Mouse (Mus musculus) adrenal gland (tissue): ENCODE results near the gene Mon2.
"Not testable (repeated sequence)": the region's sequence is repeated elsewhere in the genome, so short reads cannot be mapped to it uniquely, and the experiment has no call there.

Experiments
- intact Hi-C: fragments of 180-260 bp; cut with DNase I; formaldehyde crosslinking; loops from one replicate; pipeline ENCODE4 v1.15.1; 2025
- microRNA-seq, 2 experiments: library from miRNA; unstranded; fragments of <30 nt; microRNA quantifications; one replicate each; pipeline ENCODE4; 2019

Mon2 gene

DNA sequence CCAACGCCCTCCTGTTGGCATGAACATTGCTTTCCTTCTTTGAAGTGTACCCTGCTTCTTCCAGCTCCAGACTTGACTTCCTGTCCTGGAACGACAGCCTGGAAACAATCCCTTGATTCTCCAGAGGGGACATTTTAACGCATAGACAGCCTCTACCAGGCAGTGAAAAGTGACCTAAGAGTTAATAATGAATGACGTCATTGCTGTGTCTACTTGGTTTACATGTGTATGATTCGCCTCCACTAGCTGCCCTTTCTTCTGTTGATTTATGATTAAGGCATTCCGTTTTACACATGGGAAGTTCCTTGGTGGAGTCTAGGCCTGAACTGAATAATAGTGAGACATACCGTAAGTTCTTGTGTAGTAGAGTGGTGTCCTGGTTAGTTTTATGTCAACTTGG is 109.9 kb downstream of the Mon2 start:
- intact Hi-C loops, result no loop called here

DNA sequence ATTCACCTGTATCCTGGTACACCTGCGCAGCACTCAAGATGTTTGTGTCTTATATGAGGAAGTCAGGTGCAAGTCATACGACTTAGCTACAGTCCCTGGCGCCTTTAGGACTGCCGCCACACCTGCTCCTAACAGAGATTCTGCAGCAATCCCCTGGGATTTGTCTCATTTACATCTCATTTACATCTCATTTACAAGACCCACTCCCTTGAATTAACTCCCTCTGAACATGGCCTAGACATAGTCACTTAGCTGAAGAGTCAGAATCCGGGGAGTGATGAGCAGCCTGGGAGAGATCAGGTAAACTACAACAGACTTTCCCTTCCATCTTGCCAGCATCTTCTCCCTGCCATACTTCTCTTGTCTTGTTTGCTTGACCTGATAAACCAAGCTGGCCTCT is 110.7 kb downstream of the Mon2 start:
- intact Hi-C loops, result not testable (repeated sequence)

DNA sequence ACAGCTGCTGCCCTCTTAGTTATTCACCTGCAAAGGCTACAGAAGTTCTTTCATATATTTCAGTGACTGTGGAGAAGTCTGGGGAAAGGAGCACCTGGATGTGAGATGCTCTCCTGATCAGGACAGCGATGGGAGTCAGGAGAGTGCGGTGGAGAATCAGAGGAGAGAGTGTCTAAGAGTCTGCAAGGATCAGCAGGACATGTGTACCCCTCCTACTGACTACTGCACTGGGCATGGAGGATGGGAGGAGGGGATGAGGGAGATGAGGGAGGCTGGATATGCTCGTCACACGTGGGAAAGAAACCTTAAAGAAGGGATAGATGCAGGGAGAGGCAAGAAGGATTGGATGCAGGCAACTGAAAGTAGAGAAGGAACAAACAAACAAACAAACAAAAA is 112.1 kb downstream of the Mon2 start:
- intact Hi-C loops, result no loop called here

DNA sequence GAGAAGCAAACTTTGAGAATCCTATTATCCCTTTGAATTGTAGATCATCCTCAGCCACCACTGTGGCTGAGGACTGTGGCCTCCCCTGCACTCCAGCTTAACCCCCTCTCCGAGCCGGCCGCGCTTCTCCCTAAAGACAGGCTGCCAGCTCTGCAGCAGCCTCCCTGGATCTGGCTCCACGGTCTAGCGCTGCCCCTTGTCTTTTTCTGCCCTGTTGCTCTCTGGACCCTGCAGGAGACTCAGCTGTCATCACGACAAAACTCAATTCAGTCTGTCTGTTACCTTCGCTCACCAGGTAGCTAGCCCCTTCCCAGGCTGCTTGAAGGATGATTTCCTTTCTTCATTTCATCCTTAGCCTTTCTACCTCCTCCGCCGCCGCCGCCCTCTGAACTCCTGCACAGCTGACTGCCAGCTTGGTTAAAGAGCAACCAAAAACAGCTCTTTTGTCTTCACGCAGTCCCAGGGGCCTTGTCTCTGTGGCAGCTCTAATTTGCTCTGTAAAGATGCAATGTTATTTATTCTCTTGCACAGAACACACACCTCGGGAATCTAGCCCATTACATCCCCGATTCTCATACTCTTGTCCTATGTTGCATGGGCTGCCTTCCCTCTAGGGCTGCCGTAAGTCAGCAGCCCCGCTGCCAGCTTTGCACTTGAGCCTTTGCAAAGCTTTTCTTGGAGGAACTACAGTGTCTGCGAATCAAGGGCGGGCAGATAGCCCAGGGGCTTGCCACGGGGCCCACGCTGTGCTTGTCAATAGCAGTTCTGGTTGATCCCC is 112.7 kb downstream of the Mon2 start:
- intact Hi-C loops, result no loop called here

DNA sequence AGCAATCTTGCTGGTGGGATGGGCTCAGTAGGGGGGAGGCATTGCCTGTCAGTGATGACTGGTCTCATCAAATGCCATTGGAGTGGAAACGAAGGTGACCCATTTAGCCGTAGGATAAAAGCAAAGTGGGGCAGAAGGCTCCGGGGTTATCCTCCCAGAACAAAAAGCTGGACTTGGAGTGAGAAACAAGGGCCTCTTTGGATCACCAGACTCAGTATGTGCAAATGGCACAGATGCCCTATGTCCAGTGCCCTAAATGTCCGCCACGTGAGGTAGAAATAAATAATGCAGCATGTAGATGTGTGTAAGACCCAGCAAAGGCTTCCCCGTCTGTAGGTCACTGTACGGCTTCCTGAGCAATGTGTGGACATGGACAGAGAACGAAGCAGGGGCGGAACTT is 113.7 kb downstream of the Mon2 start:
- intact Hi-C loops, result no loop called here

DNA sequence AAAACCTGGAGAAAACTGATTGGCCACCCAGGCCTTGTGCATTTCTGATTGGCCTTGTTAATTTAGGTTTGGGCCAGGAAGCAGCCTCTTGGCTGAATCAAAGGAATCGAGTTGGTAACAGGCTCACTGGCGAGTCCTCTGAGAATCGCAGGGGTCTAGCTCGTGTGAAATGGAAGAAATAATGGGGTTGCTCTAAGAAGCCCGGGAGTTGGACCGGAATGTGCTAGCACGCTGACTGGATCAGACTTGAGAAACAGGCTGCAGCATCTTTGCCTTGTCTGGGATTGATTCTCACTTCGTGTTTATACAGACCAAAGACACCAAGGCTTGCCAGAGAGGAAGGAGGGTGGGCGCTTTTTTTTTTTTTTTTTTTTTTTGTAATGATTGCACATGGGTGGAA is 114.8 kb downstream of the Mon2 start:
- intact Hi-C loops, result no loop called here

DNA sequence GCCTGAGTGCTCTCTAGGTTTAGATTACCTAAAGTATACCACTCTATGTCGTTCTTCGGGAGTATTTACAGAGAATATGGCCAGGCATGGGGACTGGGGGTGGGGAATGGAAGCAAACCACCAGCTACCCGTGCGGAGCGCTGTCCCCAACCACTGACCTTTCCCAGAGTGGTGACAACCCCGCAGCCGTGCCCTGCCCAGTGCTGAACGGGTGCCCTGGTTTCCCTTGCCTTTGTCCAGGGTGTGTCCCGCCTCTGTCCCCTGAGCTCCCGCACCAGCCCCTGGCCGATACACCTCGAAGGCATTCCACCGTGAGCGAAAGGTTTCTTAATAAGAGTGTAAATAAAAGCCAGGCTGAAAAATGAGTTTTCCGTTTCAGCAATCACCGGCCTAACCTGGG is 115.6 kb downstream of the Mon2 start:
- intact Hi-C loops, result no loop called here

DNA sequence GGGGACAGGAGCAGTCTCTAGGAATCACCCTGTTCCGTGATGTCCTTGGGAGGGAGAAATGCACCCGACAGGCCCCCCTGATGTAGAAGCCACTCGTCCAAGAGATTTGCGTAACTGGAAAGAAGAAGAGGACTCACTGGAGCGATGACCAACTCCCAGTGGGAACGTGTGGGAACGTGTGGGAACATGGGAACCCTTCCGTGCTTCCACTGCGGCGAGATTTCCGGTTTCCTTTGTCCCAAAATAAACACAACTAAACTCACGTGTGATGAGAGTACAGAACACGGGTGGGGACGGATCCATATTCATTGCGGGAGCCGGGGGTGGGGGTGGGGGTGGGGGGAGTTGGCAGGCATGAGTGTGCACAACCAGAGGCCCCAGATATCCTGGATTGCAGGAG is 116.1 kb downstream of the Mon2 start:
- intact Hi-C loops, result no loop called here

DNA sequence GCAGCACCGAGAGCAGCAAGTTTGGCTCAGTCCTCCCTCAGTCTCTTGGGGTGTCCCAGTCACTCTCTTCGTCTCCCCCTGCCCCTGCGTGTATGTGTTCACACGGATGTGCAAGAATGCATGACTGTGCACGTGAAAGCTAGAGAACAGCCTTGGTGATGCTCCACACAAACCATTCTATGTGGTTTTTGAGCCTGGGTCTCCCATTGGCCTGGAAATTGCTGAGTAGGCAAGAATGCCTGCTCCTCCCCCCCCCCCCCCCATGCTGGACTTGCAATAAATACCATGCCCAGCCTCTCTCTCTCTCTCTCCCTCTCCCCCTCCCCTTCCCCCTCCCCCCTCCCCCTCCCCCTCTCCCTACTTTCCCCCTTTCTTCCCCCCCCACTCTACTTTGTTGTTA is 117.6 kb downstream of the Mon2 start:
- intact Hi-C loops, result loop anchor here (1.0 kb wide), 1 partner anchor 23 kb away; no protein-coding TSS in a partner anchor

DNA sequence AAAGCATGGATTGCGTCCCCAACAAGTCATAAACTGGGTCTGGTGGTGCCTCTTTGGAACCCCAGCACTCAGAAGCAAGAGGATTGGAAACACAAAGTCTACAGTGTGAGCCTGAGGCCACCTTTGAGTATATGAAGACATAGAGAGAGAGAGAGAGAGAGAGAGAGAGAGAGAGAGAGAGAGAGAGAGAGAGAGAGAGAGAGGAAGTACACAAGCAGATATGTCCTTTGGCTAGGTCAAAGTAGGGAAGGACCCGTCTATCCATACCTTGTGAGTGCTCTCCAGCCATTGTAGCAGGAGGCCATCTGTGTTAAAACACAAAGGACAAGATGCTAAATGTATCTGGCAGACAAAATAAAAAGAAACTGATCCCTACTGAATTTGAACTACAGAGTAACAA is 118.4 kb downstream of the Mon2 start:
- intact Hi-C loops, result loop anchor here (1.0 kb wide), 1 partner anchor 23 kb away; no protein-coding TSS in a partner anchor

DNA sequence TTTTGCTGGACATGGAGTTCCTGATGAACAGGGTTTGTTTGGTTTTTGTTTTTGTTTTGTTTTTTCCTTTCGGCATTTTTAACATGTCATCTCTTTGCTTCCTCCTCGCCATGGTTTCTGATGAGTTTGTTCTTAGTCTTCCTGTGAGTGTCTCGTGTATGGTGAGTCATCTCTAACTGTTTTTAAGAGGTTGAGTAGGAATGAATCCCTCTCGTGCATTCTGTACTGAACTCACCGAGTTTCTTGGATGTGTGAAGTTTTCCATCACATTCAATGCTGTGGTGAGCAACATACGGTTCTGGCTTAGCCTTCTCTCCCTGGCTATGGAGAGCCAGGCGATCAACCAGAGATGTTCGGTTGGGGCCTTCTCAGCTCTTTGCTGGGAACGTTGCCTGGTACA is 122.7 kb downstream of the Mon2 start:
- intact Hi-C loops, result no loop called here

DNA sequence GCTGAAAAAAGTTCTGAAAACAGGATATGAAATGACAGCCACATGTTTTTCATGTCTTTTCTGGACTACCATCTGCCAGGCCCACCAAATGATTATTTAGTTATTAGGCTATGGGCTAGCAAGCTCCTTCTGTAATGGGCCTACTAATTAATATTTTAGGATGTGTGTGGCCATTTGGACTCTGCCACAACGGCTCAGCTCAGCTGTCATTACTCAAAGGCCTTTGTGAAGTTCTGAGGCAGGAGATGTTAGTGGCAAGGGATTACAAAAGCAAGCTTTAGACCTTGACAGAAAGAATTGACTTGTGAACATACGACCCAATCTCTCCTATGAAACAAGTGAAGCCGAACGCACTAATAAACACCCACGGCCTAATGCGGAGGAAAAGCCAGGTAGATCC is 125.3 kb downstream of the Mon2 start:
- intact Hi-C loops, result no loop called here

DNA sequence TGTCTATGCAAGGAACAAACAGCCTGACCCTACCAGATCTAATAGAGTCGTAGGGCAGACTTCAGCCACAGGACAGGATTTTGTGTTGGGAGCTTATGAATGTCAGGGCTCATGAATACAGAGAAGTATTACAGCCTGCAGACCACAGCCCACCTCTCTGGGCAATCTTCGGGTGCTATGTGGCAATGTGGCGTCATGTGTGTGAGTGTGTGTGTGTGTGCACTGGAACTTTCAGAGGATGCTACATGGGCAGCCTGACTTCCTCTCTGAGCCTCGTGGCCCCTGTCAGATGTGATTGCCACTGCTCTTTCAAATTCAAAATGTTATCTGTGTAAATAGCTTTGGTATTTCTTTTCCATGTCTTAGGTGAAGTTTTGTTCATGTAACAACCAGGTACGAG is 131.4 kb downstream of the Mon2 start:
- intact Hi-C loops, result no loop called here

DNA sequence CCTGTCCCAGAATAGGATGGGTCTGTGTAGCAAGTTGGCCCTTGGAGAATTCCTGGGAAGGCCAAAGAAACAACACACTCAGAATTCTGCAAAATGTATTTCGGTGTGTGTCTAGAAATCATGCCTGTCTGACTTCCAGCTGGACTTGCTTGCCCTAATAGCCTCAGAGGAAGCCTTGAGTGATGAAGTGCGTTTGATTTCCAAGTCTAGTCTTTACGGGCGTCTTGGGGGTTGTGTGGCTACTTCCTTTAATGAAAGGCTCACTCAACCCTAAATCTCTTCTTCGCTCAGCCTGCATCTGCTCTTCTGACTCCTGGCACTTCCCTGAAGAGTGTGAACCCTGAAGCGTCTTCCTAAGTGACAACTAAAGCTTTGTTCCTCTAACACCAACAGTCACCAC is 132.5 kb downstream of the Mon2 start:
- intact Hi-C loops, result no loop called here

DNA sequence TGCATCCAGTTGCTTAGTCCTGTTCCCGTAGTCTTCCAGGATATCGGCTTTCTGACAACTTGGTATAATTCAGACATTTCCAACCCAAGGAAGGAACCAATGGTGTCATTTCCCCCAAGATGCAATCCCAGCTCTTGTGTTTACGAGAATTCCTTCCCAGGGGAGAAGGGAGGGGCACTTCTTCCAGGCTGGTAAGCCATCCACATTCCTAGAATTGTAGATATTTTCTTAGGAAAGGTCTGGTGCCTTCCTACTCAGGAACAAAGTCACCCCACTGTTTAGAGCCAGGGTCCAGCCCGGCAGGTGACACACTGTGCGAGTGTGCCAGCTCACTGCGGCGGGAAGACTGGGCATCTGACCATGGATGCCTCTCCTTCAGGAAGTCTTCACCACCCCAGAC is 133.5 kb downstream of the Mon2 start:
- intact Hi-C loops, result no loop called here

Small RNA genes within 50 kb of the gene (microRNA-seq; reads per million reads assigned to microRNA genes)
- gene Mirlet7i, result 42,730 to 52,415 reads per million in 2 experiments
